Mouse (Mus musculus): ENCODE results near the gene Espn.

- no peak for TF ChIP-seq CTCF (IDR thresholded peaks at IDR 0.05; ENCODE audit: borderline replicate concordance, extremely low read depth, insufficient read depth, insufficient read length)
- TF ChIP-seq POLR2A (IDR thresholded peaks at IDR 0.05; ENCODE audit: borderline replicate concordance, extremely low read depth, insufficient read depth, insufficient read length, poor library complexity, severe bottlenecking): no peak
Measured at GRCm38 (mm10) chr4:152136876-152137250, 15.3 kb downstream of the Espn start.

Data from brain, embryonic 14.5 days (tissue).